Mouse (Mus musculus) adrenal gland, postnatal 36 days (tissue): ENCODE data around the gene Fam72a. TPM values are rescaled to one million over a fixed set of nuclear protein-coding genes. Genes with fewer than 3 reads are reported as not detected.

Source experiments
- DNase-seq, 2 experiments: peaks; one replicate each; pipeline ENCODE4 v3.0.0; 2021; ENCODE audit warnings: mixed read lengths in 1 of 2
- total RNA-seq, 2 experiments: library from RNA; stranded (reverse); gene quantifications; 2 replicates each; pipeline ENCODE4 v1.2.3; 2021

Fam72a gene
- total RNA-seq, 2 experiments from 2014 or later = 1.1 to 1.3 TPM

- peak; percentile 69 to 78 for DNase-seq
Measured at GRCm38 (mm10) chr1:131526371-131527270, 1.1 kb upstream of the Fam72a start.

- peak; percentile 86 to 87 for DNase-seq
Measured at GRCm38 (mm10) chr1:131528081-131528507, 391 bp downstream of the Fam72a start.

- peak in 1 of 2 experiments; percentile 24 for DNase-seq
Measured at GRCm38 (mm10) chr1:131528561-131529166, 961 bp downstream of the Fam72a start.

- DNase-seq = peak in 1 of 2 experiments; percentile 19
Measured at GRCm38 (mm10) chr1:131539771-131540170, 12.1 kb downstream of the Fam72a start.

GRCm38 (mm10) chr1:131540795-131541194, 13.1 kb downstream of the Fam72a start:
- DNase-seq = no peak

GRCm38 (mm10) chr1:131541431-131541830, 13.7 kb downstream of the Fam72a start:
- DNase-seq = no peak

- no peak for DNase-seq
Measured at GRCm38 (mm10) chr1:131541903-131542302, 14.2 kb downstream of the Fam72a start.

- DNase-seq = no peak
Measured at GRCm38 (mm10) chr1:131543886-131544565, 16.3 kb downstream of the Fam72a start.

GRCm38 (mm10) chr1:131546798-131547690, 19.3 kb downstream of the Fam72a start:
- DNase-seq = peak in 1 of 2 experiments; percentile 14

- DNase-seq = peak; percentile 17 to 18
Measured at GRCm38 (mm10) chr1:131548494-131549365, 21.0 kb downstream of the Fam72a start.

- DNase-seq = no peak
Measured at GRCm38 (mm10) chr1:131551956-131552355, 24.3 kb downstream of the Fam72a start.

GRCm38 (mm10) chr1:131553428-131553827, 25.7 kb downstream of the Fam72a start:
- DNase-seq = no peak

GRCm38 (mm10) chr1:131555042-131555812, 27.5 kb downstream of the Fam72a start:
- DNase-seq = peak; percentile 80 to 88

GRCm38 (mm10) chr1:131560500-131560899, 32.8 kb downstream of the Fam72a start:
- DNase-seq = no peak

- no peak for DNase-seq
Measured at GRCm38 (mm10) chr1:131562081-131562480, 34.4 kb downstream of the Fam72a start.

- DNase-seq = peak; percentile 7 to 13
Measured at GRCm38 (mm10) chr1:131566056-131566455, 38.4 kb downstream of the Fam72a start.

GRCm38 (mm10) chr1:131569721-131570120, 42.0 kb downstream of the Fam72a start:
- no peak for DNase-seq

GRCm38 (mm10) chr1:131570391-131570790, 42.7 kb downstream of the Fam72a start:
- no peak for DNase-seq

- peak; percentile 15 to 16 for DNase-seq
Measured at GRCm38 (mm10) chr1:131573721-131574120, 46.0 kb downstream of the Fam72a start.
